Mouse (Mus musculus): ENCODE results near the gene Mrpl48. TPM values are rescaled to one million over a fixed set of nuclear protein-coding genes. Genes with fewer than 3 reads are reported as not detected.
"Not testable (repeated sequence)": the region's sequence is repeated elsewhere in the genome, so short reads cannot be mapped to it uniquely, and the experiment has no call there.

The Mrpl48 gene
- total RNA-seq, 1 experiment from 2014 or later, result 20.6 TPM

- ATAC-seq (replicated peaks; ENCODE audit: insufficient number of reproducible peaks, low FRiP score, low TSS enrichment, poor library complexity, severe bottlenecking), result peak; percentile 95
Observed at GRCm38 (mm10) chr7:100590845-100591521, 17.1 kb downstream of the Mrpl48 start.

DNA sequence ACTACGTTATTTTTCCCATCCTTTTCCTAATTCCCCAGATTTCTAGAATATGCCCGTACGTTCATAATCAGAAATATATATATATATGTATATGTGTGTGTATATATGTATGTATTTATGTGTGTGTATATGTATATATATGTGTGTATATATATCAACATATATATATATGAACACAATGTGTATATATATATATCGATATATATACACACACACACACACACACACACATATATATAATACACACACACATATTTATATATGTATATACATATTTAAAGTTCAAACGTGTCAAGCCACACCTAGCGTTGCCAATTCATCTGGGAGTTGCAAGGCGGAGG is 17.6 kb downstream of the Mrpl48 start:
- no peak for ATAC-seq (replicated peaks; ENCODE audit: insufficient number of reproducible peaks, low FRiP score, low TSS enrichment, poor library complexity, severe bottlenecking)

DNA sequence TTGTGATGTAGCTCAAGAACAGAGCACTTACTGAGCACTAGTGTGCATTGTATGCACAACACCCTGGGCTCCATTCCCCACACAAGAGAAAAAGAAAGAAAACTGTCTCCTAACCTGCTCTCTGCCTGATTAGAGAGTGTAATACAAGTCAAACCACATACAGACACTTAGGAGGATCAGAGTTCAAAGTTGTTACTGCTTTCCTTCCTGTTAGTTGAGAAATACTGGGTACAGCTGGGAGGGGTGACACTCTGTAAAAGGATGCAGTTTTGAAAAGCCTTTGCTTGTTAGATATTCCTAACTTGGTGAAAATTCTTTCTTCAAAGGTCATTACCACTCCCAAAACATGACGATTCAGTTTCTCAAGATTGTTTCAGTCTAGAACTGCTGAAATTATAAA is 18.3 kb downstream of the Mrpl48 start:
- no peak for ATAC-seq (replicated peaks; ENCODE audit: insufficient number of reproducible peaks, low FRiP score, low TSS enrichment, poor library complexity, severe bottlenecking)

DNA sequence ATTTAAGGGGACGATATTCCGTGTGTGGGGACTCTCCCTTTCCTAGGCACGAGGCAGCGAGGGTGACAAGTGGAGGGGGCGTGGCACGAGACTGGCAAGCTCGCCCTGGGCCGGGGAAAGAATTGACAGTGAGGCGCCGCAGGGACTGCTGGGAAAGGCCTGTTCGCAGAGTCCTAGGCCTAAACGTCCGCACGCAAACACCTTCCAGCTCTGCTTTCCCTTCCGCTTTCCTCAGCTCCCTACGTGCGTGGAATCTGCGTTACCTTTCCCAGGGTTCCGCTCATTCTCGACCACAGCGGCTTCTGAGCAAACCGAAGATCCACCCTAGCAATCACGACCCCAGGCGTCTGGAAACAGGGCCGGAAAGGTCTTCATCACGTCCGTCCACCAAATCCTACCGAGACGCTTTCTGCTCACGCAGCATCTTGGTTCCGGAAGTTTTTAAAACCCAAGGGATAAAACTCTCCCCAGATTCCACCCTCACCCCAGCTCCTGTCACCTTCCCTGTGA is 25.3 kb downstream of the Mrpl48 start:
- ATAC-seq (replicated peaks; ENCODE audit: insufficient number of reproducible peaks, low FRiP score, low TSS enrichment, poor library complexity, severe bottlenecking), result peak; percentile 99

GRCm38 (mm10) chr7:100582235-100582634 is 25.9 kb downstream of the Mrpl48 start:
- no peak for ATAC-seq (replicated peaks; ENCODE audit: insufficient number of reproducible peaks, low FRiP score, low TSS enrichment, poor library complexity, severe bottlenecking)

- no peak for ATAC-seq (replicated peaks; ENCODE audit: insufficient number of reproducible peaks, low FRiP score, low TSS enrichment, poor library complexity, severe bottlenecking)
Observed at GRCm38 (mm10) chr7:100578794-100579193, 29.3 kb downstream of the Mrpl48 start.

DNA sequence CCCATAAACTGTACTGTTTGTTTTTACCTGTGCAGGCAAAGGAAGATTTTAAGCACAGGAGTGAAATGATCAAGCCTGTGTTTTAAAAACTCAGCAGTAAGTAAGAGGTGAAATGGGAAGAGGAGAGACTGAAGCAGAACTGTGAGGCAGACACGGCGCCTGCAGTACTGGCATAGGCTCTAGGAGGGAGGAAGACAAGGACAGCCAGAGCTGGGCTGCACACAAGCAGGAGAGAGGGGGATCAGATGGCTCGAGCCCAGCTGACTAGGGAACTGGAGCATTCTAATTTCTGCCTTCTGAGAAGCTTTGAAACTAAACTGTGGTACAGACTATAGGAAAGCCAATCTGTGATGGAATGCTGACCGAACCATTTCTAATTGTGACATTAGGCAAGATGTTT is 35.4 kb downstream of the Mrpl48 start:
- ATAC-seq (replicated peaks; ENCODE audit: insufficient number of reproducible peaks, low FRiP score, low TSS enrichment, poor library complexity, severe bottlenecking), result no peak

- no peak for ATAC-seq (replicated peaks; ENCODE audit: insufficient number of reproducible peaks, low FRiP score, low TSS enrichment, poor library complexity, severe bottlenecking)
Observed at GRCm38 (mm10) chr7:100572061-100572460, 36.0 kb downstream of the Mrpl48 start.

DNA sequence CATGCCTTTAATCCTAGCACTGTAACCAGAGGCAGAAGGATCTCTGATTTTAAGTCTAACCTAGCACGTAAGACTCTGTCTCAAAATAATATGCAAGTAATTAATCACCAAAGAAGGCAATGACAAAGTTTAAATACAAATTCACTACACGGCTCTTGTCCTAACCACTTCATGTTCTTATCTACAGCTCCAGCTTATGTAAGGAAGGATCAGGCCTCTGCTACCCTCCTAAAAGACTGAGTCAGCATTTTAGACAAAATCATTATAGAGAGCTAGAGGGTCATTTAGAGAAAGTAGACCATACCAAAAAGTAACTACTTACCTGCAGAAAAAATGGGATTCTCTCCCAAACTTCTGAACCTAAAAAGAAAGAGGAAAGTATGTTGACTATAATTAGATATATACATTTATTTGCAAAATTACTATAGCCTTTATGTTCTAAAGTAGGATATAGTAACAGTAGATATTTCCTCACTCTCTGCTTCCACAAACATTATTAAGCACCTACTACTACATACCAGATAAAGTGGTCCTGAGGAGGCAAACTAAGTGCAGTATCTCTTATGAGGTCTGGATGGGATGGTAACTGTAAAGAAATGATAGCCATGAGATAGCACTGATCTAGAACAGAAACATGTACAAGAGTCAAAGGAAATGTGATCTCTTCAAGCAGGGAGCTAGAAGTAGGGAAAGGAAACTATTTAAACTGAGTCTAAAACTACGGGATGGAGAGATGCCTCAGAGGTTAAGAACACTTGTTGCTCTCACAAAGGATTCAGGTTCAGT is 37.0 kb downstream of the Mrpl48 start:
- ATAC-seq (replicated peaks; ENCODE audit: insufficient number of reproducible peaks, low FRiP score, low TSS enrichment, poor library complexity, severe bottlenecking), result no peak

DNA sequence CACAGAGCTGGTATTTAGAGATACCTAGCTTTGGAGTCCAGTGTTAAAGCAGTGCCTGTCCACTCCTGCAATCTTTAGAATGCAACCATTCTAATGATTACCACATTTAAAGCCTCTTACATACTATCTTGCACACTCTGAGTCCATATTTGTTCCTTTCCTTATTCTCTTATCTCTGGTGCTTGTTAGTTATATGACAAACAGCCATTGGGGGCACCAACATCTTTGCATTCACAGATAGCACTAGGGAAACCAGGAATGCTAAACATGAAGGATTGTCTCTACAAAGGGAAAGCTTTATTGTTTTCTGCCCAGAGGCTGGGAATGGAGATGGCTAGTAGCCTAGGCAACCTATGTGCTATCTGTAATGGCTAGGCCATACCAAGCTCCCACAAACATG is 38.2 kb downstream of the Mrpl48 start:
- ATAC-seq (replicated peaks; ENCODE audit: insufficient number of reproducible peaks, low FRiP score, low TSS enrichment, poor library complexity, severe bottlenecking), result no peak

DNA sequence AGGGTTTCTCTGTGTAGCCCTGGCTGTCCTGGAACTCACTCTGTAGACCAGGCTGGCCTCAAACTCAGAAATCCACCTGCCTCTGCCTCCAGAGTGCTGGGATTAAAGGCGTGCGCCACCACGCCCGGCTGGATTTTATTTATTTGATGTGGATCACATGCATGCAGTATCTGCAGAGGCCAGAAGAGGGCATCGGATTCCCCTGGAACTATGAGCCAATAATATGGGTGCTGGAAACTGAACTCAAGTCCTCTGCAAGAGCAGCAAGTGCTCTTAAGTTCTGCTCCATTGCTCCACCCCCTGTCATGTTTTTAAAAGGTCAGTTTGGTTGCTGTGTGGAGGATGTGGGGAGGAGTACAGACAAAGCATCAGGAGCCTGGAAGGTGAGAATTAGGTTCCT is 40.9 kb downstream of the Mrpl48 start:
- not testable (repeated sequence) for ATAC-seq (replicated peaks; ENCODE audit: insufficient number of reproducible peaks, low FRiP score, low TSS enrichment, poor library complexity, severe bottlenecking)

DNA sequence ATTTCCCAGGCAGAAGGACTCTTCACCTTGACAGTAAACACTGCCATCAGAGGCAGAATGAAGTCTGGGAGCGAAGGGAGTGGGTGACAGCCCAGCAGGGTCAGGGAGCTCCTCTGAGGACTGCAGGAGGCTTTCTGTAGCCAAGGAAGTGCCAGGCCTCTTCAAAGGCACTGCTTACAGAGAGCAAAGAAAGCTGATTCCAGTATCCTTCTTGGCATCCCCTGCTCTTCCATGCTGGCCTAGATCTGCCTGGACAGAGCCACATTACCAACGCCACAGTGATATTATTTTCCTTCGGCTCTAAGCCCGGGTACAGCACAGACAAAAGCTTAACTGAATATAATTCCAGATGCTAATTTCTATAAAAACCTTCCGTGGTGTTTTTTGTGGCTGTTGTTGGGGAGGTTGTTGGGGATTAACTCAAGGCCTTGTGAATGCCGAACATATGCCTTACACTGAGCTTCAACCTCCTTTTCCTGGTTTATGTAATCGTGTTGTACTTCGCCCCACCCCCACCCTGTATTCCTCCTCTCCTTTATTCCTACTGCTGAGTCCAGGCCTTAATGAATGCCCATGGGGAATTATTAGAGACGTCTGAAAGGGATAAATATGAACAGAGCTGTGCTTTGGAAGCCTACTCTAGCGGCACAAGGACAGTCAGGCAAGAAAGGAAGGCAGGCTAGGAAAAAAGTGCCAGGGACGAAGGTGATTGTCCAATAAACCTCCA is 46.1 kb downstream of the Mrpl48 start:
- no peak for ATAC-seq (replicated peaks; ENCODE audit: insufficient number of reproducible peaks, low FRiP score, low TSS enrichment, poor library complexity, severe bottlenecking)

DNA sequence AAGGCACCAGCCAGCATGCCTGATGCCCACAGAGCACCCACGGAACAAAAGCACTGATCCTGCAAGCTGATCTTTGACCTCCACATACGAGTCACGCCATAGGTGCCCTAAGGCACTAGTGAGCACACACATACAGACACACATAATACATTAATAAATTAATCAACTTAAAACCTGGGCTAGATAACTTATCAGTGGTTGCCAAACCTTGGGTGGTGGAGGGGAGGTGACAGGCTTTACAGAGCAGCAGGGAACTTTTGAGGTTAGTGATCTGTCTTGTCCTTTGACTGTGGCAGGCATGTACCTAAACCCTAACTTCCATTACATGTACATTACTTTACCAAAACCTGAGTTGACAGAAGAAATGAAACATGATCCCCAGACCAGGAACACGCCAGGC is 48.8 kb downstream of the Mrpl48 start:
- ATAC-seq (replicated peaks; ENCODE audit: insufficient number of reproducible peaks, low FRiP score, low TSS enrichment, poor library complexity, severe bottlenecking), result no peak

DNA sequence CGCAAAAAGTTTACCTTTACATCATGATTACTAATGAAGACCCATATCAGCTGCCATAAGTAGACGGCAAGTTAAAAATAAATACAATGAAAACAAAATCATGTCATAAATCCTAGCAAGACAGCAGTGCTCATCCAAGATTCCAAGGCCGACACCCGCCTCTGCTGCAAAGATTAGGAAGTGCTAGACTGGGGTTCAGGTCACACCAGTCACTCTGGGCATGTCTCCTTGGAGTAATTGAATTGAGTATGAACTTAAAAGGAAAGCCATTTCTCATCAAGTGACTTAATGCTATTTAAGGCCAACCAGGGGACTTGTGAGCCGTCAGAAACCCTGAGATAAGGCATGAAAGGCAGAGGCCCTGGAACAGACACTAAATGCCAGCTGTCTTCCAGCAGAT is 50.9 kb downstream of the Mrpl48 start:
- no peak for ATAC-seq (replicated peaks; ENCODE audit: insufficient number of reproducible peaks, low FRiP score, low TSS enrichment, poor library complexity, severe bottlenecking)

- no peak for ATAC-seq (replicated peaks; ENCODE audit: insufficient number of reproducible peaks, low FRiP score, low TSS enrichment, poor library complexity, severe bottlenecking)
Observed at GRCm38 (mm10) chr7:100555431-100555951, 52.6 kb downstream of the Mrpl48 start.

- no peak for ATAC-seq (replicated peaks; ENCODE audit: insufficient number of reproducible peaks, low FRiP score, low TSS enrichment, poor library complexity, severe bottlenecking)
Observed at GRCm38 (mm10) chr7:100554939-100555338, 53.2 kb downstream of the Mrpl48 start.

DNA sequence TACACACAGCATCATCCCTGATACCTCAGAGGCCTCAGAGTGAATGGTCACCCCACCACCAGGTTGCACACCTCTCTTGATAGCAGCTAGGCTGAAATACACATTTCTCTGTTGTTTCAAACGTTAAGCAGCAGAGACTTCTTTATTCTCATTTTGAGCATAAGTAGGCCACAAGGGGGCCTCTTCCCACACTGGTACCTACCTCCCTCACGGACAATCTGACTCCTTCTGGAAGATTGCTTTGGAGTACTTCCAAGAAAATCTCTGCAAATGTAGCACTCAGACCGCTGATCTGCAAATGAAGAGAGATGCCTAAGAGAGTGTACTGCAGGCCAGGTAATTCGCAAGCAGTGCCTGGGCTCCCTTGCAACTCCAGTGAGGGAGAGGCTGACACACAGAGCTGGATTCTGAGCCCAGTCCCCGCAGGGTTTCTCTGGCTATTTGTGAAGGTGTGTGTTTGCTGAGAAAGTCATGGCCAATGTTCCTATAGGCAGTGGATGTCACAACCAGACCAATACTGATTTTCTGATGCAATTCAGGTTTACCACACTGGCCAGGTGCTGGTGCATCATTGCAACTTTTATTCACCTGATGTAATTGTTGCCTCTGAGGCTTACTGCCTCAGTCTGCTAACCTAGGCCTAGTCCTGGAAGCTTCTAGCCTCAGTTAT is 57.6 kb downstream of the Mrpl48 start:
- ATAC-seq (replicated peaks; ENCODE audit: insufficient number of reproducible peaks, low FRiP score, low TSS enrichment, poor library complexity, severe bottlenecking), result no peak

GRCm38 (mm10) chr7:100549796-100550195 is 58.3 kb downstream of the Mrpl48 start:
- ATAC-seq (replicated peaks; ENCODE audit: insufficient number of reproducible peaks, low FRiP score, low TSS enrichment, poor library complexity, severe bottlenecking), result no peak

- no peak for ATAC-seq (replicated peaks; ENCODE audit: insufficient number of reproducible peaks, low FRiP score, low TSS enrichment, poor library complexity, severe bottlenecking)
Observed at GRCm38 (mm10) chr7:100547631-100548030, 60.5 kb downstream of the Mrpl48 start.

Data from monocyte, adult 5-6 weeks (primary cell).